Mouse (Mus musculus) mouse embryonic stem cell (cell line): Measurements from ENCODE around the gene Ggct.
"Not testable (repeated sequence)": the region's sequence is repeated elsewhere in the genome, so short reads cannot be mapped to it uniquely, and the experiment has no call there.

Experiments used
- in situ Hi-C, 2 experiments: fragments of 300-500 bp; cut with MboI; formaldehyde crosslinking; loops; 1 replicate in 1 of 2; 3 replicates in 1 of 2; pipeline ENCODE4 v1.14.3; 2019 to 2020; ENCODE audit warnings: low sequenced_read_pairs in 2 of 2, low pct_unique_long_range_greater_than_20kb in 1 of 2, mixed read lengths in 1 of 2; ENCODE audit not compliant: unreplicated experiment in 1 of 2

Ggct gene

GRCm38 (mm10) chr6:54963599-54963998, 29.2 kb downstream of the Ggct start:
- in situ Hi-C loops: no loop called here

DNA sequence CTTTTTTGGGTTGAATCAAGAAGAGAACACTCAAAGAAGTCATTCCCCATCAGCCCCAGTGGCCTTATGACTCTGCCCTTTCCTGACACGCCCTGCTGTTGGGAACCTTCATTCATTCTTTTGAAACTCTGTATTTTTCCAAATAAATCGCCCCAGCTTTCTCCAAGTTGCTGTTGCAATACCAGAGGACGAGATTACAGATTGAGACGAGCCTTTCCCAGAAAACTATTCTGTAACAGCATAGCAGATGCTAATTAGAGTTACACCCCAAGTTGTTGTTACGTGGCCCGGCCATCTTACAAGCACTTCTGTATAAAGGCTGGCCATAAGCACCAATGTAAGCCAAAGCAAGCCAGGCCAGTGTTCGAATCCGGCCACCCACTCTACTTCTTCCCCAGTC, 35.1 kb downstream of the Ggct start:
- in situ Hi-C loops: no loop called here

DNA sequence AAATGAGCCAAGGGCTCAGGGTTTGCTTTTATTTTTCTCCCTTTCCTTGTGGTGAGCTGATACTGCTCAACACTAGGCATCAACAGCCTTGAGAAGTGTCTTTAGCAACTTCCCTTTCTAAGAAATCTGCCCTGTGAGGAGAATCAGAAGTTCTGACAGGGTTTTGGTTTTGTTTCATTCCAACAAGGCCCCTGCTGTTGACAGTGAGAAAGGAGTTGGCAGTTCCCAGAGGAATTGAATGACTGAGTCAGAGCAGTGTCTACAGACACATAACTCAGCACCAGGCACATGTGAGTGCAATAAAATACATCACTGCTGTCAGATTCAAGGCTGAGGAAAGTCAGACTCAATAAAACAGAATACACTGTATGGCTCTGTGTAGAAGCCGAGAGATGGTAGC, 36.3 kb downstream of the Ggct start:
- in situ Hi-C loops: no loop called here

DNA sequence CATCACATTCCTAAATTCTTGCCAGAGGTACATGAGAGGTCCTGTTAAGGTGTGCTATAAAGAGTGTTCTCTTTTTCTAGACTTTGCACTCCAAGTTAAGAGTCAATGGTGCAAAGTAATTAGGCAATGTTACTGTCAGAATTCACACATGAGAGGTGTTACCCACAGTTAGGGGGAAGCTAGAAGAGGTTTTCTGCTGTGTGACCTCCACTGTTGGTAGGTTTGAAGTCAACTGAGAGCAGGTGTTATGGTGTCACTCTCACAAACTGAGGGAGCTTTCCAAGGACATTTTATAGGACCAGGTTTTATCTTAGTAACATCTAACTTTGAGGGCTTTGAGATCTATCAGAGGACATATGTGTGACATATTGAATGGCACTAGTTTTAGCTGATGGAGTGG, 36.8 kb downstream of the Ggct start:
- in situ Hi-C loops: no loop called here

DNA sequence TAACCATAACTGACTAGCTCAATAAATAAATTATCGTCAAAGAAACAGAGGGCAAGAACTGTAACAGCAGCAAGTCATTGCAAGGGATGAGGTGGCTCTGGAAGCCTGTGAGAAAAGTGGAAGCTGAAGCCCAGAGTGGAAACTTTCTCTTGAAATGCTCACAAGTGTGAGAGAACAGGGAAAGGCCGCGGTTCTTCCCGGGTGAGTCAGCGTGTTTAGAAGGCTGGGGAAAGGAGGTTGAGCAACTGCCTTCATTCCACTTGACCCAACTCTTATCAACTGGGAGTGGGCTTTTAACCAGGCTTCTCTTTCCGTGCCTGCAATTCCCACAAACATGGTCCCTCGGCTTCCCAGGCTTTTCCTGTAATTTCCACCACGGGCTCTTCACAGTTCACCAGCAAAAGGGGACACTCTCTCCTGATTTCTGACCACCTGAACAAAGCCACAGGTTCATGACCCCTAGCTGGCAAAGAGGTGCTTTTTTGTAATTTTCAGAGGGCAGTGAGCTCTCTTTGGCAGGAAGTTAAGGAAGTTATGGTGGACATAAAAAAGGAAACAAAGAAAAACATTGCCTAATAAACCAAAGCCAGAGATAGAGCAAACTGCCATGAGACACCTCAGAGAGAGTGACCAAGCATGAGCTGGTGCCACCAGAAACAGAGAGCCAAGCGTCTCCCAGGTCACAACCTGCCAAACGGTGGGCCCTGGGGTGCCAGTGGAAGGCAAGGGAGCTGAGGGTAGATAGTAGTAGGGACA, 37.9 kb downstream of the Ggct start:
- in situ Hi-C loops: no loop called here

GRCm38 (mm10) chr6:54953399-54953798, 39.4 kb downstream of the Ggct start:
- in situ Hi-C loops: not testable (repeated sequence)

DNA sequence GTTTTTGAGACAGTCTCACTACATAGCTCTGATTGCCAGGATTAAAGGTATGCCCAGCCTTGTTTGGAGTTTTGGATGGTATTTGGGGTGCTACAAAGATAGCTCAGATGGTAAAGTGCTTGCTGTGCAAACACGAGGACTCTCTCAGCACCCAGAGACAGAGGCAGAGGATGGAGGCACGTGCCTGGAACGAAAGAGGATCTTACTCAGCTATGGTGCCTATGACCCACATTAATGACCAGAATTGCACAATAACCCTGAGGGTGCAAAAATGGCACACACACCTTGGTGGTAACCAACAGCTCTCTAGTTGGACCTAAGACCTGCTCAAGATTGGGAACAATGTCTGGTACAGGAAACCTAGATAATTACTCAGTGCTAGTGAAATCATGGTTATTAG, 40.2 kb downstream of the Ggct start:
- in situ Hi-C loops: no loop called here

DNA sequence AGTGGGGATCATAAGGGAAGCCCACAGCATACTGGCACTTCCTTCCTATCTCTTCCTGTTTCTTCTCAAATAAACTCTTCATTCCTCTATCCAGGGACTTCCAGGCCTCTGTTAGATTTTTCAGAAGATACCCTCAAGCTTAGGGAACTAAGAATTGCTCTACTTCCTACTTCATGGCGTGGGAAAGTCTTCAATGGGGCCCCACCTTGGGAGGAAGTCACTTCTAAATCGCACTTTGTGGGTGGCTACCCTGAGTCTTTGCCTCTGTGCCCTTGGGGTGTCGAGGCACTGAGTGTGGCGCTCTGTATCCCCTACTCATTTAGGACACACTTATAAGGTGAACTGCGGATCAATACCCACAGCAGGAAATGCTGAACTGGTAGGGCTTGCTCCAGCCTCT, 44.1 kb downstream of the Ggct start:
- in situ Hi-C loops: no loop called here

- in situ Hi-C loops: no loop called here
These were observed 46.4 kb downstream of the Ggct start for GRCm38 (mm10) chr6:54946241-54946953.

- in situ Hi-C loops: no loop called here
These were observed 48.2 kb downstream of the Ggct start for GRCm38 (mm10) chr6:54944551-54944950.

DNA sequence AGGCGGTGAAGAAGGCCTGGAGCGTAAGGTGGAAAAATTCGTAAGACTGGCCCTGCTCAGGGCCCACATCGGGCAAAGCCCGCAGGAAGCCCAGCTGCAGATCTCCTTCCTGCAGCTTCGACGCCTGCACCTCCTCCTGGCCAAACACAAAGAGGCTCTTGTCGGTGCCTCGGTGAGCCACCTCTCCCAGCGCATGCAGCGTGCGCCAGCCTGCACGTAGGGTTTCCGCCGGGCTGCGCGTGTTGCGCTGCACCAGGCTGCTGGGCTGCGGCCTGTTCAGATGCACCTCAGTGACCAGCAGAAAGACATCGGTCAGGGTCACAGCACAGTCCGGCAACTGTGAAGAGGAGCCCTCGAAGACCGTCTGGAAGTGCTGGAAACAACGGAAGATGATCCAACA, 49.0 kb downstream of the Ggct start:
- in situ Hi-C loops: no loop called here

GRCm38 (mm10) chr6:54943292-54943691, 49.5 kb downstream of the Ggct start:
- in situ Hi-C loops: no loop called here

GRCm38 (mm10) chr6:54941149-54941548, 51.6 kb downstream of the Ggct start:
- in situ Hi-C loops: no loop called here

DNA sequence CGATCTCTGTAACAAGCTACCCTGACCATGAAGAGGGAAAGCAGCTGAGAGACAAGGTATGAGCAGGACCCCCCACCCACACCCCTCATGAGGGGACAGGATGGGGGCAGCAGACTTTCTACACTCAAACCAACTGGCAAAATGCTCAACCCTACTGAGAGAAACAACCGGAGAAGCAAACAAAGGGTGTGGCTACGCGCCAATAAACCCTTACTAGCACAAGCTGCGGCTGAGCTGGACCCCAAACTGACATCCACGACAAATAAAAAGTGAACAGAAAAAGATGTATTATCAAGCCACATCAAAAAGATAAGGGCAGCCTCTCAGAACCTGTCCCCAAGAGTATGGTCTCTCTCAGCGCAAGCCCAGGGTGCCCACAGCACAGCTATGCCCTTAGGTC, 52.6 kb downstream of the Ggct start:
- in situ Hi-C loops: no loop called here

DNA sequence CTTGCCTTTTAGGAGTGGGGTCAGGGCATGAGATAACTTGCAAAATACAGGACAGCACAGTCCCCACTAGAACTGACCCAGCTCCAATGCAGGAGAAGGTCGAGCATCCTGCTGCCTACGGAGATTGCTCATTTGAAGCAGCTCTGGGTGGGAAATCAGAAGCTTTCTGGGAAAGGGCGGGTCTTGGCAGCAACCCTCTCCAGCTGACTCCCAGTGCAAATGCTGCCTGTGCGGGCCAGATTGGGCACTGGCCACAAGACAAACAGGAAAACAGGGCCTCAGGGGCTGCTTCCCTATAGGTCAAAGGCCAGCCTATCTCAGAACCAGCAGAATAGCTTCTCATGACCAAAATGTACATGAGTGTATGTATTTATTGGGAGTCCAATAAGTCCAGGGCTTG, 53.1 kb downstream of the Ggct start:
- in situ Hi-C loops: no loop called here

- in situ Hi-C loops: no loop called here
These were observed 56.3 kb downstream of the Ggct start for GRCm38 (mm10) chr6:54936496-54936895.

DNA sequence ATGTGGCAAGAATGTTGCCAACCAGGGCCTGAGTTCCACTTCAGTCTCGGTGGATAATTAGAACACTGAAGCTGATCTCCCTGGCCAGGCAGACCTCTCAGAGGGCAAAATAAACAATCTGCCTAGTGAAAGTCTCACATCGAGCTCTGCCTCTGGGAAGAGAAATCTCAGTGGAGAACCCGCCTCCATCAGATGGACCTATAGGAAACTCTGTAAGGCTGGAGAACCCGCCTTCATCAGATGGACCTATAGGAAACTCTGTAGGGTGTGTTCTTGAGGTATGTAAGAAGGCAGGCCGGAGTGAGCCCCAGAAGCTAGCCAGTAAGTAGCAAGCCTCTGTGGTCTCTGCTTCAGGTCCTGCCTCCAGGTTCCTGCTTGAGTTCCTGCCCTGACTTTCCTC, 57.8 kb downstream of the Ggct start:
- in situ Hi-C loops: no loop called here

DNA sequence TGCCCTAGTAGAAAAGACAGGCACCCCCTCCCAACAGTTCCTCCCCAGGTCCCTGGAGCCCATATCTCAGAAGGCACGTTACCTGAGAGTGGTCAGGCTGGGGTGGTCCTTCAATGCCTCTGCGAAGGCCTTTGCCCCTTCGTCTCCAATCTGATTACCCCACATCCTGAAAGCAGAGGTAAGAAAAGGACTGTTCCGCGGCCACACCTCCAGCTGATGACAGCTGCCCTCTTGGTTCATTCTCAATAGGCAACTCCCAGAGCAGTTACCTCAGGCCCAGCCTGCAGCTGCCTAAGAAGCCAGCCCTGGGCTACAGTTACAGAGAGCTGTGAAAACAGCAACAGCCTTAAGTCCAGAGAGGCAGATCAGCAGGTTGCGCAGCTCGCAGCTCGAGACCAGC, 58.4 kb downstream of the Ggct start:
- in situ Hi-C loops: no loop called here

DNA sequence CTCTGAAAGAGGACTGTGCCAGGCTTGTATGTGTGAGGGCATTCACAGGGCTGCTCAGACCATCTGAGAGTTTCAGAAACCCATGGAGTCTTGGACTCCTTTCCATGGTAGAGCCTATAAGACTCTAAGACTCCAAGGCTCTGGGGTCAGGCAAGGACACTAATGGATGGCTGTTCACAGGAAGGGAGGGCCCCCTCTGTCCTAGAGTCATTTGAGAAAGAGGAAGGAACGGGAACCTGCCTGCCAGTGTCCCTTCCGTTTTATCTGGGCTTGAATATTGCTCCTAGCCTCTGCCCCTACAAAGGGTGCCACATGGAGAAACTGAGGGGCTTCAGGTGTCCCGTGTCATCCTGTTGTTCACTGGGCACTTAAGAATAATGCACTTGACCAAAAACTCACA, 58.9 kb downstream of the Ggct start:
- in situ Hi-C loops: no loop called here

- in situ Hi-C loops: no loop called here
These were observed 59.5 kb downstream of the Ggct start for GRCm38 (mm10) chr6:54933216-54933615.
